ENCODE assay signal across 23 mouse cellular contexts in the genomic region with DNA sequence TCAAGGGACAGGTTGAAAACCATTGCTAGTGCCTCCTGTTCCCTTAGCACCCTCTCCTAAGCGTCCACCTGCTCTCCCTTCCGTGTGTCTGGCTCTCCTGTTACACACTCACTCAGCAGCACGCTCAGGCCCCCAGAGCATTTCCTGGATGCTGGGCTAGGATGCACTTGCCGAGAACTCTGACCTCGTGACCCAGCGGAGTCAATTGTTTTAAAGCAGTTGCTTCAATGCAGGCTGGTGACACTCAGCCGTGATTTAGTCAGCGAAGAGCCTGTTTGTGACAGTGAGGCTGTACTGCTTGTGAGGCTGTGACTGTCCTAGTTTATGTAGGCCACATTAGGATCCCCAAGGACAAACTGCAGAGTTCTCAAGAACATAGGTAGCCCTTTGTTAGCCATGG. TPM values are rescaled to one million over a fixed set of nuclear protein-coding genes. Genes with fewer than 3 reads are reported as not detected.
A peak's percentile ranks its signal among the peaks of the same experiment; 100 is the strongest.
DNase-seq lines count a peak whose midpoint lies in the region; ATAC-seq and TF ChIP-seq lines count a peak whose summit lies in the region.
"Had no signal": no experiment of that assay in that cellular context is flagged by ENCODE, and none has a peak within 500 bp of the region (broad histone marks: within the 10 kb centered on the region; RNA-seq: fewer than 3 reads in every experiment).

No protein-coding gene starts in this region.

- H3K79me2 ChIP-seq in liver, adult 2 months (ENCODE audit: control insufficient read depth, insufficient read depth, low read length) = peaks cover 28% of the 10 kb centered on the region

- no peak for ATAC-seq in intestine, embryonic 16.5 days
- ATAC-seq in intestine, embryonic 15.5 days = no peak
- ATAC-seq in liver, embryonic 12.5 days = no peak
- ATAC-seq: activated CD4-positive, CD25-positive, alpha-beta regulatory T cell, adult 4 months; forebrain, postnatal 0 days; Patski had no signal

- TF ChIP-seq CTCF in liver, adult 2 months (IDR thresholded peaks at IDR 0.05; ENCODE audit: low read depth, low read length) = no peak
- TF ChIP-seq CTCF in testis, adult 2 months (IDR thresholded peaks at IDR 0.05; ENCODE audit: control insufficient read depth, insufficient read depth, insufficient replicate concordance, low read depth, low read length) = no peak

- H3K4me2 ChIP-seq in intestine, embryonic 16.5 days (ENCODE audit: low read depth, low read length) = no peak overlapping the region
- no peak overlapping the region for H3K4me2 ChIP-seq in intestine, embryonic 15.5 days (replicated peaks)
- no peak overlapping the region for H3K4me2 ChIP-seq in liver, embryonic 12.5 days
- H3K4me2 ChIP-seq: embryonic facial prominence, embryonic 13.5 days; forebrain, embryonic 12.5 days; heart, embryonic 11.5 days; heart, embryonic 15.5 days; hindbrain, embryonic 13.5 days had no signal

- no peak overlapping the region for H3K4me3 ChIP-seq in intestine, embryonic 16.5 days (ENCODE audit: low read length)
- no peak overlapping the region for H3K4me3 ChIP-seq in intestine, embryonic 15.5 days (replicated peaks)
- H3K4me3 ChIP-seq in liver, adult 2 months (ENCODE audit: insufficient read depth, low read depth, low read length) = no peak overlapping the region
- no peak overlapping the region for H3K4me3 ChIP-seq in liver, embryonic 12.5 days
- peak overlapping the region; percentile 40 for H3K4me3 ChIP-seq in testis, adult 2 months (ENCODE audit: control insufficient read depth, low read depth, low read length)
- H3K4me3 ChIP-seq: embryonic facial prominence, embryonic 13.5 days; forebrain, embryonic 12.5 days; heart, adult 2 months; heart, embryonic 15.5 days; hindbrain, embryonic 13.5 days had no signal

- peaks cover 29% of the 10 kb centered on the region for H3K4me1 ChIP-seq in intestine, embryonic 16.5 days (ENCODE audit: control insufficient read depth, insufficient read depth, low read length)
- H3K4me1 ChIP-seq in intestine, embryonic 15.5 days (replicated peaks) = peaks cover 18% of the 10 kb centered on the region
- H3K4me1 ChIP-seq in liver, adult 2 months (ENCODE audit: control insufficient read depth, insufficient read depth, low read length) = peaks cover 33% of the 10 kb centered on the region
- H3K4me1 ChIP-seq in liver, embryonic 12.5 days = peaks cover 34% of the 10 kb centered on the region
- peaks cover 4% of the 10 kb centered on the region for H3K4me1 ChIP-seq in testis, adult 2 months (ENCODE audit: control insufficient read depth, insufficient read depth, low read length)

- peak overlapping the region; percentile 39 for H3K9ac ChIP-seq in intestine, embryonic 16.5 days (ENCODE audit: low read depth, low read length)
- H3K9ac ChIP-seq in intestine, embryonic 15.5 days = no peak overlapping the region
- H3K9ac ChIP-seq in liver, adult 2 months (ENCODE audit: low read depth, low read length) = no peak overlapping the region
- no peak overlapping the region for H3K9ac ChIP-seq in liver, embryonic 12.5 days
- H3K9ac ChIP-seq: embryonic facial prominence, embryonic 13.5 days; forebrain, embryonic 12.5 days; forebrain, postnatal 0 days; heart, embryonic 15.5 days; hindbrain, embryonic 13.5 days had no signal

- no peaks in the 10 kb centered on the region for H3K9me3 ChIP-seq in intestine, embryonic 16.5 days (ENCODE audit: control insufficient read depth, low read length)
- H3K9me3 ChIP-seq in intestine, embryonic 15.5 days = no peaks in the 10 kb centered on the region
- H3K9me3 ChIP-seq in liver, embryonic 12.5 days (replicated peaks) = no peaks in the 10 kb centered on the region
- H3K9me3 ChIP-seq: embryonic facial prominence, embryonic 13.5 days; forebrain, embryonic 12.5 days; heart, embryonic 15.5 days; hindbrain, embryonic 13.5 days had no signal

- WGBS in intestine, embryonic 16.5 days = 33% methylated on average over 8 of the region's 8 CpGs
- 37% methylated on average over 8 of the region's 8 CpGs for whole genome bisulfite sequencing in intestine, embryonic 15.5 days
- 18% methylated on average over 8 of the region's 8 CpGs for WGBS in liver, adult 2 months
- WGBS in liver, embryonic 12.5 days (ENCODE audit: insufficient replicate concordance) = 52% methylated on average over 8 of the region's 8 CpGs

- peaks cover 19% of the 10 kb centered on the region for H3K36me3 ChIP-seq in intestine, embryonic 16.5 days (ENCODE audit: control insufficient read depth, insufficient read depth, low read length)
- H3K36me3 ChIP-seq in intestine, embryonic 15.5 days = peaks cover 33% of the 10 kb centered on the region
- H3K36me3 ChIP-seq in liver, adult 2 months (ENCODE audit: control insufficient read depth, insufficient read depth, low read length) = peaks cover 16% of the 10 kb centered on the region; the same call in 1 of the 2 replicates
- peaks cover 74% of the 10 kb centered on the region for H3K36me3 ChIP-seq in liver, embryonic 12.5 days
- H3K36me3 ChIP-seq in testis, adult 2 months (ENCODE audit: control insufficient read depth, insufficient read depth, low read length) = no peaks in the 10 kb centered on the region; the same call in 1 of the 2 replicates

- TF ChIP-seq POLR2A in liver, adult 2 months (IDR thresholded peaks at IDR 0.05; ENCODE audit: extremely low read depth, insufficient read depth, low read length) = no peak
- TF ChIP-seq POLR2A in testis, adult 2 months (IDR thresholded peaks at IDR 0.05; ENCODE audit: control insufficient read depth, low read depth, low read length) = no peak

- peak overlapping the region; percentile 74; the same call in 1 of the 2 replicates for H3K27ac ChIP-seq in intestine, embryonic 16.5 days (ENCODE audit: low read length)
- no peak overlapping the region for H3K27ac ChIP-seq in intestine, embryonic 15.5 days
- peak overlapping the region; percentile 46 for H3K27ac ChIP-seq in liver, adult 2 months (replicated peaks; ENCODE audit: insufficient read depth, low read depth, low read length)
- H3K27ac ChIP-seq in liver, embryonic 12.5 days = no peak overlapping the region
- no peak overlapping the region for H3K27ac ChIP-seq in testis, adult 2 months (ENCODE audit: control insufficient read depth, insufficient read depth, low read depth, low read length)
- H3K27ac ChIP-seq: embryonic facial prominence, embryonic 13.5 days; forebrain, embryonic 12.5 days; heart, adult 2 months; heart, embryonic 15.5 days; hindbrain, embryonic 13.5 days had no signal

- H3K27me3 ChIP-seq in intestine, embryonic 16.5 days (replicated peaks; ENCODE audit: control insufficient read depth, insufficient read depth, low read length) = no peaks in the 10 kb centered on the region
- H3K27me3 ChIP-seq in intestine, embryonic 15.5 days (replicated peaks) = no peaks in the 10 kb centered on the region
- no peaks in the 10 kb centered on the region for H3K27me3 ChIP-seq in liver, adult 2 months (ENCODE audit: control insufficient read depth, insufficient read depth, low read length)
- no peaks in the 10 kb centered on the region for H3K27me3 ChIP-seq in liver, embryonic 12.5 days (replicated peaks)
- H3K27me3 ChIP-seq in testis, adult 2 months (ENCODE audit: control insufficient read depth, insufficient read depth, low read length) = no peaks in the 10 kb centered on the region
- H3K27me3 ChIP-seq: embryonic facial prominence, embryonic 13.5 days; forebrain, embryonic 12.5 days; heart, embryonic 15.5 days; hindbrain, embryonic 13.5 days; Patski had no signal

- DNase-seq in liver, adult 2 months (ENCODE audit: extremely low read depth, low read depth, low spot score) = peak; percentile 43
- no peak for DNase-seq in testis, postnatal 10 days (ENCODE audit: low spot score)
- peak; percentile 52 for DNase-seq in yolk sac, embryonic 10.5 days (ENCODE audit: low spot score)
- no peak for DNase-seq in adrenal gland, adult 2 months
- DNase-seq: adrenal gland, postnatal 25 days; cerebellum, adult 18-20 months; cerebellum, adult 9-11 months; cerebellum, postnatal 36 days; forebrain, postnatal 0 days; gastrocnemius, postnatal 14 days; heart, adult 2 months; heart, postnatal 14 days had no signal

RNA-seq across cellular contexts. Expression of a gene that starts 10.1 kb away (rescaled TPM):
- polyA plus RNA-seq in intestine, embryonic 16.5 days (2015; fragmentation: Nextera tagmentation; extraction: Ambion mirVana) = 43.9 and 63.3 TPM in 2 replicates
- 82.6 and 94.5 TPM in 2 replicates for polyA plus RNA-seq in intestine, embryonic 15.5 days (2015; fragmentation: Nextera tagmentation; extraction: Ambion mirVana)
- 27.9 and 41.8 TPM in 2 replicates for total RNA-seq in liver, adult 2 months (2014; rRNA removed)
- 70.9 and 87.9 TPM in 2 replicates for polyA plus RNA-seq in liver, adult 2 months (2012; rRNA removed)
- polyA plus RNA-seq in liver, embryonic 12.5 days (2016; fragmentation: Nextera tagmentation; extraction: Ambion mirVana) = 27.4 and 27.6 TPM in 2 replicates
- polyA plus RNA-seq in testis, adult 2 months (2012; rRNA removed) = 48.8 and 56.3 TPM in 2 replicates
- total RNA-seq in adrenal gland, adult 2 months (2021) = 100 to 1,000 TPM; 149 to 153 TPM
- polyA plus RNA-seq in adrenal gland, adult 2 months (2012; rRNA removed) = 179 and 211 TPM in 2 replicates

RNA-seq across cellular contexts. Expression of a gene that starts 21.6 kb away (rescaled TPM):
- polyA plus RNA-seq in intestine, embryonic 16.5 days (2015; fragmentation: Nextera tagmentation; extraction: Ambion mirVana) = 99.9 and 101 TPM in 2 replicates
- 95.5 and 104 TPM in 2 replicates for polyA plus RNA-seq in intestine, embryonic 15.5 days (2015; fragmentation: Nextera tagmentation; extraction: Ambion mirVana)
- 6.1 and 10.7 TPM in 2 replicates for total RNA-seq in liver, adult 2 months (2014; rRNA removed)
- 11.1 and 12.3 TPM in 2 replicates for polyA plus RNA-seq in liver, adult 2 months (2012; rRNA removed)
- 83.6 and 88.5 TPM in 2 replicates for polyA plus RNA-seq in liver, embryonic 12.5 days (2016; fragmentation: Nextera tagmentation; extraction: Ambion mirVana)
- polyA plus RNA-seq in testis, adult 2 months (2012; rRNA removed) = 3.6 and 5.7 TPM in 2 replicates
- 1 to 10 TPM; 6.7 to 8.6 TPM for total RNA-seq in adrenal gland, adult 2 months (2021)
- polyA plus RNA-seq in adrenal gland, adult 2 months (2012; rRNA removed) = 10.0 and 11.5 TPM in 2 replicates

RNA-seq across cellular contexts. Expression of a gene that starts 46.6 kb away (rescaled TPM):
- polyA plus RNA-seq in intestine, embryonic 16.5 days (2015; fragmentation: Nextera tagmentation; extraction: Ambion mirVana) = 0.20 and 0.28 TPM in 2 replicates
- polyA plus RNA-seq in intestine, embryonic 15.5 days (2015; fragmentation: Nextera tagmentation; extraction: Ambion mirVana) = 0.44 and 0.46 TPM in 2 replicates
- total RNA-seq in liver, adult 2 months (2014; rRNA removed) = 0.09 and 0.13 TPM in 2 replicates
- polyA plus RNA-seq in liver, adult 2 months (2012; rRNA removed) = 0.05 and 0.06 TPM in 2 replicates
- 0.02 TPM in 1 of 2 replicates, not detected in the other for polyA plus RNA-seq in liver, embryonic 12.5 days (2016; fragmentation: Nextera tagmentation; extraction: Ambion mirVana)
- 2.0 and 2.1 TPM in 2 replicates for polyA plus RNA-seq in testis, adult 2 months (2012; rRNA removed)
- total RNA-seq in adrenal gland, adult 2 months (2021) = 1 to 10 TPM; 3.8 to 5.1 TPM
- 0.46 and 0.92 TPM in 2 replicates for polyA plus RNA-seq in adrenal gland, adult 2 months (2012; rRNA removed)
- polyA plus RNA-seq: Patski had no signal

RNA-seq across cellular contexts. Expression of a gene that starts 48.3 kb away (rescaled TPM):
- polyA plus RNA-seq in intestine, embryonic 16.5 days (2015; fragmentation: Nextera tagmentation; extraction: Ambion mirVana) = 15.4 and 18.6 TPM in 2 replicates
- polyA plus RNA-seq in intestine, embryonic 15.5 days (2015; fragmentation: Nextera tagmentation; extraction: Ambion mirVana) = 14.1 and 16.8 TPM in 2 replicates
- total RNA-seq in liver, adult 2 months (2014; rRNA removed) = 1.5 and 1.8 TPM in 2 replicates
- 2.5 and 4.5 TPM in 2 replicates for polyA plus RNA-seq in liver, adult 2 months (2012; rRNA removed)
- polyA plus RNA-seq in liver, embryonic 12.5 days (2016; fragmentation: Nextera tagmentation; extraction: Ambion mirVana) = 2.1 and 2.4 TPM in 2 replicates
- polyA plus RNA-seq in testis, adult 2 months (2012; rRNA removed) = 13.0 and 16.6 TPM in 2 replicates
- total RNA-seq in adrenal gland, adult 2 months (2021) = 10 to 100 TPM in 1 of 2 experiments, 1 to 10 TPM in 1; 8.9 to 28.6 TPM
- 38.0 and 44.1 TPM in 2 replicates for polyA plus RNA-seq in adrenal gland, adult 2 months (2012; rRNA removed)

Comparison
In these comparisons a context has a peak if more than half of its experiments do, and no peak if none do; other contexts are left out.
1. H3K27ac ChIP-seq: peak in intestine, embryonic 16.5 days (single experiment) and liver, adult 2 months (single experiment); none in intestine, embryonic 15.5 days (single experiment), liver, embryonic 12.5 days (single experiment) and testis, adult 2 months (single experiment).
2. DNase-seq: peak in liver, adult 2 months (single experiment) and yolk sac, embryonic 10.5 days (single experiment); none in testis, postnatal 10 days (single experiment) and adrenal gland, adult 2 months (single experiment).